Mouse (Mus musculus): ENCODE data around the gene Gm8212.
"Not testable (repeated sequence)": the region's sequence is repeated elsewhere in the genome, so short reads cannot be mapped to it uniquely, and the experiment has no call there.

The Gm8212 gene

DNA sequence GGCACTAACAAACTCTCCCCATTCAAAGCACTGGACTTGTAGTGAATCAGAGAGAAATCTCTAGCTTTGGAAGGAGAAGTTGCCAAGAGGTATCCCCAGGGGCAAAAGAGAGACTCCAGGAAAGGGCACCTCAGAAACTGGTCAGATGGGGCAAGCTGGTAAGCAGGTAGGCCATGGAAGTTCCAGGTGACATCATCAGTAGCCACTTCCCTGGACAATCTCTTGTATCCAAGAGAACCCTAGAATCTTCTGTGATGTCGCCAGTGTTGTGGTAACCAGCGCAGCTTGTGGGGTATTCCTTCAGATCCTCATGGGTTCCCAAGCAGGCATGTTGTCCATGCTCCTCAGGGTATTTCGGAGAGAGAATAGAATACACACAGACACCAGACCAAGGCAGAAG, at the start of gene Gm8212:
Gm8212 (plus strand) TSS at position 301 of the 400 bp plus-strand sequence.
- in situ Hi-C loops (cut with MboI; ENCODE audit: unreplicated experiment in 2 of 2) = not testable (repeated sequence)

DNA sequence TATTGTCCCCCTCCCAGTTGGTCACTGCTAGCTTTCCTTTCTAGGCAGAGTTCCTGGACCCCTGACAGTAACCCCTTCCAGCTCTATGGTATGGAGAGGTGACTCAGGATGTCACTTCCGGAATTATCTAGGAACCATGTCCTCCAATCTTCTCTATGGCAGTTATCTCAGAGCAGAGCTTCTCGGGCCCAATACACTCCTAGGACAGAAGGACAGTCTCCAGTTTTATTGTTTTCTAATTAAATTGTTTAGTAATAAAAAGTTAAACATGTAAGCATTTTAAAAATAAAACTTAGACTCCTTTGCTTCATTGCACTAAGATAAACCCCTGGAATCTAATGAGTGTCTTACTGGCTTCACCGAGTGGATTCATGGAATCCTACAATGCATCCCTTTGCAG, 15.7 kb downstream of the Gm8212 start, which contains the start of gene 4930503E14Rik:
4930503E14Rik (minus strand) TSS at position 101 of the 400 bp plus-strand sequence.
- in situ Hi-C loops (cut with MboI; ENCODE audit: unreplicated experiment in 2 of 2) = not testable (repeated sequence)

DNA sequence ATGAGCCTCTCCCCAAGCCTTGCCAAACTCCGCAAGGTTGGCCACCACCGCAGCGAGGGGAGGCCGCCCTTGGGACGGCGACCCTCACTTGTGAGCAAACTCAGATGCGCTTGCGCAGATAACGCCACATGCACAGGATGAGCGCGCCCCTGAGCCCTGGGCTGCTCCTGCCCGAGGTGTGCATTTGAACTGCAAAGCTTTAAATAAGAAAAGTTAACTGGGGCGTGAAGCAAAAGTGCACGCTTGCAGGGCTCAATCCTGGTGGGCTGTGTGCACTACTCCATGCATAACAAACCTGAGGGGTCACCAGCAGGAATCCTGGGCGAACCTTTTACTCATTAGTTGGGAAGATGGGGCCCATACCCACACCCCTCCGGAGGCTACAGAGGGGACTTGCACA, 50.6 kb downstream of the Gm8212 start:
- in situ Hi-C loops (cut with MboI; ENCODE audit: unreplicated experiment in 2 of 2) = no loop called here
